Mouse (Mus musculus): ENCODE measurements around the gene Odf3b. TPM values are rescaled to one million over a fixed set of nuclear protein-coding genes. Genes with fewer than 3 reads are reported as not detected.

Odf3b gene
- polyA plus RNA-seq, 1 experiment from 2014 or later, result 1.3 TPM

DNA sequence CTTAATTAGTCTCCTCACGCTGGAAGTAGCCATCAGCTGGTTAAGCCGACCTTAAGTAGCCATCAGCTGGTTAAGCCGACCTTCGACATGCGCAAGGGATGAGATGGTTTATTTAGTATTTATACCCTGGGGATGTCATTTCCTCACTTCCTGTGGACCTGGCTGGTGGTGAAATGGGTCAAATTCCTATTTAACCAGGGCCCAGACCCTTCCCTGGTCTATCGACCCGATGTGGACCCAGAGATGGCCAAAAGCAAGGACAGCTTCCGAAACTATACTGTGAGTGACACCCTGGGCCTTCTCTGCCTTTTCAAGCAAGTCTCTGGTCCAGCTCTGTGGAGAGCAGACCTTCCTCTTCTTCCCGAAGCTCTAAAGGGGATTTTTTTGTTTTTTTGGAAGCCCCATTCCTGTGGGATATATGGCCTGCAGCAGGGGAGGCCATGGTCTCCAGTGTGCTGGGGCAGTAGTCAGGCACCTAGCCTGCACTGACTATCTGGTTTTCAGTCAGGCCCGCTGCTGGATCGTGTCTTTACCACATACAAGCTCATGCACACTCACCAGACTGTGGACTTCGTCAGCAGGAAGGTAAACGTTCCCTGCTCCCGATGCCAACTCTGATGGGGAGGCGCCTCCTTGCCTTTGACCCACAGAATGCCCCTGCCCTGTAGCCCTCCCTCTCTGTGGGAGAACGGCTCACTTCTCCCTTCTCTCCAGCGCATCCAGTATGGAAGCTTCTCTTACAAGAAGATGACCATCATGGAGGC, 44.1 kb downstream of the Odf3b start:
- Histone ChIP-seq H3K9me3 (ENCODE audit: control insufficient read depth, low read length) (no peaks in the 10 kb centered on the region), H3K4me3 (ENCODE audit: low read depth, low read length) (no peak overlapping the region), H3K9ac (replicated peaks; ENCODE audit: low read depth, low read length) (no peak overlapping the region), H3K36me3 (ENCODE audit: control insufficient read depth, insufficient read depth, low read length) (no peaks in the 10 kb centered on the region), H3K27ac (ENCODE audit: low read depth, low read length) (no peak overlapping the region), H3K4me2 (ENCODE audit: low read depth, low read length) (no peak overlapping the region), H3K4me1 (ENCODE audit: control insufficient read depth, insufficient read depth, low read length) (no peaks in the 10 kb centered on the region), H3K27me3 (ENCODE audit: control insufficient read depth, insufficient read depth, low read length) (no peaks in the 10 kb centered on the region)
- no peak for ATAC-seq (ENCODE audit: low read depth)
- 86% methylated on average over 17 of the region's 17 CpGs for WGBS

GRCm38 (mm10) chr15:89334271-89334670, 44.8 kb downstream of the Odf3b start, which contains the start of gene Miox:
Miox (plus strand) TSS chr15:89334398.
- H3K4me2 ChIP-seq (ENCODE audit: low read depth, low read length), result no peak within 1 kb of the TSS
- H3K27me3 ChIP-seq (ENCODE audit: control insufficient read depth, insufficient read depth, low read length), result no peaks in the 10 kb centered on the region
- ATAC-seq (ENCODE audit: low read depth), result no peak
- no peaks in the 10 kb centered on the region for H3K9me3 ChIP-seq (ENCODE audit: control insufficient read depth, low read length)
- 93% methylated on average over 7 of the region's 7 CpGs for WGBS
- H3K36me3 ChIP-seq (ENCODE audit: control insufficient read depth, insufficient read depth, low read length), result no peaks in the 10 kb centered on the region
- H3K4me3 ChIP-seq (ENCODE audit: low read depth, low read length), result no peak within 1 kb of the TSS
- H3K9ac ChIP-seq (replicated peaks; ENCODE audit: low read depth, low read length), result no peak within 1 kb of the TSS
- no peak within 1 kb of the TSS for H3K27ac ChIP-seq (ENCODE audit: low read depth, low read length)
- H3K4me1 ChIP-seq (ENCODE audit: control insufficient read depth, insufficient read depth, low read length), result no peaks in the 10 kb centered on the region

Other genes starting within 250 kb of the Odf3b start
- gene Mapk12, start 238.6 kb downstream of the Odf3b start, polyA plus RNA-seq (2014; fragmentation: Nextera tagmentation; extraction: Ambion mirVana), result 2.9 and 5.2 TPM in 2 replicates
- 24.9 and 32.9 TPM in 2 replicates for gene Mapk11, start 229.7 kb downstream of the Odf3b start, polyA plus RNA-seq (2014; fragmentation: Nextera tagmentation; extraction: Ambion mirVana)
- gene Plxnb2, start 198.5 kb downstream of the Odf3b start, polyA plus RNA-seq (2014; fragmentation: Nextera tagmentation; extraction: Ambion mirVana), result 66.4 and 100 TPM in 2 replicates
- gene Dennd6b, start 182.8 kb downstream of the Odf3b start, polyA plus RNA-seq (2014; fragmentation: Nextera tagmentation; extraction: Ambion mirVana), result 83.0 and 94.5 TPM in 2 replicates
- gene Ppp6r2, start 167.7 kb downstream of the Odf3b start, polyA plus RNA-seq (2014; fragmentation: Nextera tagmentation; extraction: Ambion mirVana), result 85.5 and 92.7 TPM in 2 replicates
- gene Sbf1, start 64.0 kb downstream of the Odf3b start, polyA plus RNA-seq (2014; fragmentation: Nextera tagmentation; extraction: Ambion mirVana), result 108 and 122 TPM in 2 replicates
- gene Adm2, start 56.6 kb downstream of the Odf3b start, polyA plus RNA-seq (2014; fragmentation: Nextera tagmentation; extraction: Ambion mirVana), result not detected in 2 replicates
- not detected in 2 replicates for gene Miox, start 44.9 kb downstream of the Odf3b start, polyA plus RNA-seq (2014; fragmentation: Nextera tagmentation; extraction: Ambion mirVana)
- 19.8 and 28.6 TPM in 2 replicates for gene Lmf2, start 23.6 kb downstream of the Odf3b start, polyA plus RNA-seq (2014; fragmentation: Nextera tagmentation; extraction: Ambion mirVana)
- gene Ncaph2, start 23.6 kb downstream of the Odf3b start, polyA plus RNA-seq (2014; fragmentation: Nextera tagmentation; extraction: Ambion mirVana), result 89.5 and 90.2 TPM in 2 replicates
- gene Sco2, start 5.4 kb downstream of the Odf3b start, polyA plus RNA-seq (2014; fragmentation: Nextera tagmentation; extraction: Ambion mirVana), result 20.0 and 24.3 TPM in 2 replicates
- gene Tymp, start 2.2 kb downstream of the Odf3b start, polyA plus RNA-seq (2014; fragmentation: Nextera tagmentation; extraction: Ambion mirVana), result 3.5 and 3.7 TPM in 2 replicates
- 0.07 TPM in 1 of 2 replicates, not detected in the other for gene Klhdc7b, start 5.6 kb upstream of the Odf3b start, polyA plus RNA-seq (2014; fragmentation: Nextera tagmentation; extraction: Ambion mirVana)
- gene Syce3, start 31.2 kb upstream of the Odf3b start, polyA plus RNA-seq (2014; fragmentation: Nextera tagmentation; extraction: Ambion mirVana), result not detected in 2 replicates
- gene Cpt1b, start 46.6 kb upstream of the Odf3b start, polyA plus RNA-seq (2014; fragmentation: Nextera tagmentation; extraction: Ambion mirVana), result 1.2 and 1.4 TPM in 2 replicates
- 5.8 and 6.4 TPM in 2 replicates for gene C730034F03Rik, start 50.3 kb upstream of the Odf3b start, polyA plus RNA-seq (2014; fragmentation: Nextera tagmentation; extraction: Ambion mirVana)
- 0.20 TPM in 1 of 2 replicates, not detected in the other for gene Gm44502, start 50.4 kb upstream of the Odf3b start, polyA plus RNA-seq (2014; fragmentation: Nextera tagmentation; extraction: Ambion mirVana)
- gene Chkb, start 50.6 kb upstream of the Odf3b start, polyA plus RNA-seq (2014; fragmentation: Nextera tagmentation; extraction: Ambion mirVana), result 76.5 and 80.9 TPM in 2 replicates
- 64.5 and 73.1 TPM in 2 replicates for gene Mapk8ip2, start 74.6 kb upstream of the Odf3b start, polyA plus RNA-seq (2014; fragmentation: Nextera tagmentation; extraction: Ambion mirVana)
- 17.3 and 18.9 TPM in 2 replicates for gene Arsa, start 98.1 kb upstream of the Odf3b start, polyA plus RNA-seq (2014; fragmentation: Nextera tagmentation; extraction: Ambion mirVana)
- gene Shank3, start 120.3 kb upstream of the Odf3b start, polyA plus RNA-seq (2014; fragmentation: Nextera tagmentation; extraction: Ambion mirVana), result 7.4 and 10.1 TPM in 2 replicates
- gene Acr, start 189.0 kb upstream of the Odf3b start, polyA plus RNA-seq (2014; fragmentation: Nextera tagmentation; extraction: Ambion mirVana), result 2.0 and 2.6 TPM in 2 replicates
- 80.3 and 99.6 TPM in 2 replicates for gene Rabl2, start 212.6 kb upstream of the Odf3b start, polyA plus RNA-seq (2014; fragmentation: Nextera tagmentation; extraction: Ambion mirVana)